7 mouse cellular contexts compared by ENCODE assay signal in the genomic region with DNA sequence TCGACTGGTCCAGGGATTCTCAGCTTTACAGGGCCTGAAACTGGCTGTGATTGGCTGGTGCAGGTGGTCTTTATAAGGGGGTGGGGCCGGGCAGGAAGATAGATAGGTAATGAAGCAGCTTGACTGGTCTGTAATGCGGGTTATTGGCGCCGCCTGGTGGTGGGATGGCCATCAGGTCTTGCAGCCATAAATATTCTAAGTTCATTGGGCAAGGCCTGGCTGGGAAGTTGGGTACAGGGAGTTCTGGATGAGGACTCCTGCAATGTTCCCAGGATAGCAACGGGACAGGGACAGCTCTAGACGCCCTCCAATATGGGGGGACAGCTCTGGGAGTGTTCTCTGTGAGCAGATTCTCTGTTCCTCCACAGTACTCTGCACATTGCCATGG. TPM values are rescaled to one million over a fixed set of nuclear protein-coding genes. Genes with fewer than 3 reads are reported as not detected.
A peak's percentile ranks its signal among the peaks of the same experiment; 100 is the strongest.
DNase-seq lines count a peak whose midpoint lies in the region; ATAC-seq and TF ChIP-seq lines count a peak whose summit lies in the region.

No protein-coding gene starts in this region.

- no peak overlapping the region for H3K27ac ChIP-seq in intestine, embryonic 16.5 days (ENCODE audit: low read length)
- no peak overlapping the region for H3K27ac ChIP-seq in midbrain, embryonic 12.5 days (replicated peaks)
- no peak overlapping the region for H3K27ac ChIP-seq in small intestine, adult 2 months (ENCODE audit: insufficient read depth, low read depth, low read length)

- no peaks in the 10 kb centered on the region; the same call in 1 of the 2 replicates for H3K36me3 ChIP-seq in intestine, embryonic 16.5 days (ENCODE audit: control insufficient read depth, insufficient read depth, low read length)
- 0 out of 2 replicates have a peak, but pooled peaks cover 7% of the 10 kb centered on the region for H3K36me3 ChIP-seq in midbrain, embryonic 12.5 days
- no peaks in the 10 kb centered on the region for H3K36me3 ChIP-seq in small intestine, adult 2 months (ENCODE audit: control insufficient read depth, insufficient read depth, low read length)

- no peaks in the 10 kb centered on the region for H3K4me1 ChIP-seq in intestine, embryonic 16.5 days (ENCODE audit: control insufficient read depth, insufficient read depth, low read length)
- H3K4me1 ChIP-seq in midbrain, embryonic 12.5 days = 0 out of 2 replicates have a peak, but pooled peaks cover 5% of the 10 kb centered on the region
- H3K4me1 ChIP-seq in small intestine, adult 2 months (ENCODE audit: control insufficient read depth, insufficient read depth, insufficient read length, low read length) = no peaks in the 10 kb centered on the region

- no peak for TF ChIP-seq POLR2A in small intestine, adult 2 months (IDR thresholded peaks at IDR 0.05; ENCODE audit: low read depth, low read length)

- H3K27me3 ChIP-seq in intestine, embryonic 16.5 days (replicated peaks; ENCODE audit: control insufficient read depth, insufficient read depth, low read length) = no peaks in the 10 kb centered on the region
- peaks cover 6% of the 10 kb centered on the region; the same call in 1 of the 2 replicates for H3K27me3 ChIP-seq in midbrain, embryonic 12.5 days
- peaks cover 3% of the 10 kb centered on the region; the same call in 1 of the 2 replicates for H3K27me3 ChIP-seq in small intestine, adult 2 months (ENCODE audit: control insufficient read depth, insufficient read depth, low read length)

- peak overlapping the region; percentile 45 for H3K4me2 ChIP-seq in intestine, embryonic 16.5 days (ENCODE audit: low read depth, low read length)
- H3K4me2 ChIP-seq in midbrain, embryonic 12.5 days (replicated peaks) = peak overlapping the region; percentile 51

- no peak overlapping the region for H3K9ac ChIP-seq in intestine, embryonic 16.5 days (ENCODE audit: low read depth, low read length)
- peak overlapping the region; percentile 39; the same call in 1 of the 2 replicates for H3K9ac ChIP-seq in midbrain, embryonic 12.5 days (replicated peaks)

- intact Hi-C loops in left cerebral cortex, postnatal 4 days (cut with DNase I) = no loop called here

- DNase-seq in adrenal gland, adult 2 months = peak; percentile 84
- DNase-seq in embryo, embryonic 11 days = peak; percentile 90
- DNase-seq in gastrocnemius, postnatal 4 days (ENCODE audit: low spot score in 2 of 2) = peak; percentile 77 to 84
- peak; percentile 94 for DNase-seq in left cerebral cortex, postnatal 4 days

- peak; percentile 75 for ATAC-seq in intestine, embryonic 16.5 days
- ATAC-seq in midbrain, embryonic 12.5 days (ENCODE audit: low FRiP score, low read depth) = peak; percentile 82

- 0 out of 2 replicates have a peak overlapping the region, but pooled peaks have one; percentile 0 for H3K4me3 ChIP-seq in intestine, embryonic 16.5 days (ENCODE audit: low read length)
- peak overlapping the region; percentile 25 for H3K4me3 ChIP-seq in midbrain, embryonic 12.5 days
- no peak overlapping the region for H3K4me3 ChIP-seq in small intestine, adult 2 months (ENCODE audit: low read depth, low read length)

- peak; percentile 77; the same call in 1 of the 2 replicates for TF ChIP-seq CTCF in small intestine, adult 2 months (IDR thresholded peaks at IDR 0.05; ENCODE audit: extremely low read depth, insufficient read length, insufficient replicate concordance, low read depth, low read length)

- H3K9me3 ChIP-seq in intestine, embryonic 16.5 days (ENCODE audit: control insufficient read depth, low read length) = 0 out of 2 replicates have a peak, but pooled peaks cover 7% of the 10 kb centered on the region
- H3K9me3 ChIP-seq in midbrain, embryonic 12.5 days = peaks cover 4% of the 10 kb centered on the region; the same call in 1 of the 2 replicates

- WGBS in intestine, embryonic 16.5 days = 2% methylated on average over 7 of the region's 7 CpGs
- under 1% methylated on average over 7 of the region's 7 CpGs for WGBS in midbrain, embryonic 12.5 days
- 1% methylated on average over 7 of the region's 7 CpGs for WGBS in small intestine, adult 2 months

RNA-seq across cellular contexts. Expression of gene Adprhl2, which starts 11.6 kb away (rescaled TPM):
- total RNA-seq in adrenal gland, adult 2 months (2021) = 10 to 100 TPM; 26.2 to 34.9 TPM
- 45.8 and 46.5 TPM in 2 replicates for polyA plus RNA-seq in adrenal gland, adult 2 months (2012; rRNA removed)
- 10 to 100 TPM; 20.8 to 21.2 TPM for total RNA-seq in gastrocnemius, postnatal 4 days (2021)
- polyA plus RNA-seq in intestine, embryonic 16.5 days (2015; fragmentation: Nextera tagmentation; extraction: Ambion mirVana) = 59.0 and 60.1 TPM in 2 replicates
- 10 to 100 TPM; 37.8 to 39.5 TPM for total RNA-seq in left cerebral cortex, postnatal 4 days (2021)
- polyA plus RNA-seq in midbrain, embryonic 12.5 days (2016; fragmentation: Nextera tagmentation; extraction: Ambion mirVana) = 67.2 and 70.5 TPM in 2 replicates
- polyA plus RNA-seq in small intestine, adult 2 months (2012; rRNA removed) = 25.3 and 33.9 TPM in 2 replicates

RNA-seq across cellular contexts. Expression of gene Tekt2, which starts 15.6 kb away (rescaled TPM):
- 1 to 10 TPM; 3.2 to 3.3 TPM for total RNA-seq in adrenal gland, adult 2 months (2021)
- polyA plus RNA-seq in adrenal gland, adult 2 months (2012; rRNA removed) = 2.9 and 4.8 TPM in 2 replicates
- 1 to 10 TPM; 1.2 to 1.6 TPM for total RNA-seq in gastrocnemius, postnatal 4 days (2021)
- 4.8 and 5.6 TPM in 2 replicates for polyA plus RNA-seq in intestine, embryonic 16.5 days (2015; fragmentation: Nextera tagmentation; extraction: Ambion mirVana)
- 1 to 10 TPM; 3.5 to 5.1 TPM for total RNA-seq in left cerebral cortex, postnatal 4 days (2021)
- 4.8 and 5.3 TPM in 2 replicates for polyA plus RNA-seq in midbrain, embryonic 12.5 days (2016; fragmentation: Nextera tagmentation; extraction: Ambion mirVana)
- polyA plus RNA-seq in small intestine, adult 2 months (2012; rRNA removed) = 0.38 and 1.0 TPM in 2 replicates

RNA-seq across cellular contexts. Expression of gene Col8a2, which starts 23.3 kb away (rescaled TPM):
- total RNA-seq in adrenal gland, adult 2 months (2021) = 1 to 10 TPM; 1.4 to 6.1 TPM
- 1.9 TPM in 2 replicates for polyA plus RNA-seq in adrenal gland, adult 2 months (2012; rRNA removed)
- total RNA-seq in gastrocnemius, postnatal 4 days (2021) = 10 to 100 TPM in 1 of 2 experiments, 1 to 10 TPM in 1; 7.0 to 10.1 TPM
- polyA plus RNA-seq in intestine, embryonic 16.5 days (2015; fragmentation: Nextera tagmentation; extraction: Ambion mirVana) = 3.5 and 4.5 TPM in 2 replicates
- total RNA-seq in left cerebral cortex, postnatal 4 days (2021) = 1 to 10 TPM; 2.2 to 3.4 TPM
- 21.7 and 41.3 TPM in 2 replicates for polyA plus RNA-seq in midbrain, embryonic 12.5 days (2016; fragmentation: Nextera tagmentation; extraction: Ambion mirVana)
- polyA plus RNA-seq in small intestine, adult 2 months (2012; rRNA removed) = 0.55 and 0.77 TPM in 2 replicates

RNA-seq across cellular contexts. Expression of gene Trappc3, which starts 47.8 kb away (rescaled TPM):
- total RNA-seq in adrenal gland, adult 2 months (2021) = 100 to 1,000 TPM in 1 of 2 experiments, 10 to 100 TPM in 1; 85.8 to 103 TPM
- polyA plus RNA-seq in adrenal gland, adult 2 months (2012; rRNA removed) = 16.2 and 16.5 TPM in 2 replicates
- total RNA-seq in gastrocnemius, postnatal 4 days (2021) = 10 to 100 TPM; 36.6 to 37.3 TPM
- 105 and 107 TPM in 2 replicates for polyA plus RNA-seq in intestine, embryonic 16.5 days (2015; fragmentation: Nextera tagmentation; extraction: Ambion mirVana)
- total RNA-seq in left cerebral cortex, postnatal 4 days (2021) = 100 to 1,000 TPM; 102 to 105 TPM
- 103 and 108 TPM in 2 replicates for polyA plus RNA-seq in midbrain, embryonic 12.5 days (2016; fragmentation: Nextera tagmentation; extraction: Ambion mirVana)
- 12.6 and 21.4 TPM in 2 replicates for polyA plus RNA-seq in small intestine, adult 2 months (2012; rRNA removed)

RNA-seq across cellular contexts. Expression of gene Map7d1, which starts 53.8 kb away (rescaled TPM):
- total RNA-seq in adrenal gland, adult 2 months (2021) = 10 to 100 TPM; 55.4 to 68.7 TPM
- 98.3 and 98.7 TPM in 2 replicates for polyA plus RNA-seq in adrenal gland, adult 2 months (2012; rRNA removed)
- 100 to 1,000 TPM; 254 to 283 TPM for total RNA-seq in gastrocnemius, postnatal 4 days (2021)
- 13.1 and 16.7 TPM in 2 replicates for polyA plus RNA-seq in intestine, embryonic 16.5 days (2015; fragmentation: Nextera tagmentation; extraction: Ambion mirVana)
- total RNA-seq in left cerebral cortex, postnatal 4 days (2021) = 100 to 1,000 TPM; 211 to 214 TPM
- polyA plus RNA-seq in midbrain, embryonic 12.5 days (2016; fragmentation: Nextera tagmentation; extraction: Ambion mirVana) = 135 and 142 TPM in 2 replicates
- polyA plus RNA-seq in small intestine, adult 2 months (2012; rRNA removed) = 40.2 and 47.3 TPM in 2 replicates
